Mouse (Mus musculus): ENCODE results near the gene Bsx.

The Bsx gene

GRCm38 (mm10) chr9:40873556-40874470 is at the start of gene Bsx:
Gene Bsx, plus strand, starts transcription at chr9:40874127.
- no peak for DNase-seq

GRCm38 (mm10) chr9:40825601-40826000 is 48.3 kb upstream of the Bsx start:
- DNase-seq: no peak

DNA sequence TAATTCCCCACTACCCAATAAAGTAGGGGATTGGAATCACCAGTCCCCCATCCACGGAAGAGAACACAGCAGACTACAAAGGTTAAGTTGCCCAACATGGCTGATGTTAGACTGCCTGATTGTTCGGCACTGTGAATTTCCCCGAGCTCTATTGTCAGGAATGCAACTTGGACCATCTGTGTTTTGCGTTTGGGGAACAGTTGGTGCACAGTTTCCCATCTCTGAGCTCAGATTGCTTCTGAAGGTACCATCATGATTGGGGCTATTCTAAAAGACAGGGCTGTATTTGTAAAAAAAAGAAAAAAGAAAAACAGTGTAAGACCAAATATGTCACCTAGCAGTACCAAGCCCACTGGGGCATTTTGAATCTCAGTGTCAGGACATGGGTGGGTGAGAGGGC is 46.6 kb upstream of the Bsx start:
- no peak for DNase-seq

DNA sequence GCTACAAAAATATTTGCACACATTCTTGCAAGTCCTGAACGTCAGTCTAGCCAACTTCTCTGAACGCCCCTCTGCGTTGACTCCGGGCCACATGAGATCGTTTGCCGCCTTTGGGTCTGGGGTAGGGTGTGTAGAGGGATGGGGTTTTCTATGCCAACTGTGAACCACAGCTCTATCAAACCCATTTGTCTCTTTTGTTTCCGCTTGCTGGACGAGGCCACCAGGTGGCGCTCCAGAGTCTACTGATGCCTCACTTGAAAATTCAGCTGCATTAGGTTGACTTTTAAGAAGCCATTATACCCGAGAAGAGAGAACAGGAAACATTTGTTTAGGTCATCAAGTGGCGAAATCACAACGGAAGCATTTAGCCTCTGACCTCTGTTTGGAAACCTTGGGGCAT is 39.4 kb upstream of the Bsx start:
- DNase-seq: peak; percentile 62

DNA sequence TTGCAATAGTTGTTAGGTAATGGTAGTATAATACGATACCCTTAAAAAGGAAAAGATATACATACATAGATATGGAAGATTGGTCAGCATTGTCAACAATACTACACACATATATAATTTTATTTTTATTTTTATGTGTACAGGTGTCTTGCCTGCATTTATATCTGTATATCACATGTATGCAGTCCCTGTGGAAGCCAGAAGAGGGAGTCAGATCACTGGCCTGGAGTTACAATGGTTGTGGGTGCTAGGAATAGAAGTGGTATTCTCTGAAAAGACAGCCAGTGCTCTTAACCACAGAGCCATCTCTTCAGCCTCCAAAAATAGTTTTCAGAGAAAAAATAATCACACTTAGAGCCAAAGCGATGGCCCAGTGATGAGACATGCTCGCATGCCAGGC is 37.2 kb upstream of the Bsx start:
- no peak for DNase-seq

GRCm38 (mm10) chr9:40839662-40840061 is 34.3 kb upstream of the Bsx start:
- no peak for DNase-seq

GRCm38 (mm10) chr9:40851515-40851914 is 22.4 kb upstream of the Bsx start:
- no peak for DNase-seq

GRCm38 (mm10) chr9:40858461-40859160 is 15.3 kb upstream of the Bsx start:
- DNase-seq: no peak

- no peak for DNase-seq
Measured at GRCm38 (mm10) chr9:40859196-40859595, 14.7 kb upstream of the Bsx start.

DNA sequence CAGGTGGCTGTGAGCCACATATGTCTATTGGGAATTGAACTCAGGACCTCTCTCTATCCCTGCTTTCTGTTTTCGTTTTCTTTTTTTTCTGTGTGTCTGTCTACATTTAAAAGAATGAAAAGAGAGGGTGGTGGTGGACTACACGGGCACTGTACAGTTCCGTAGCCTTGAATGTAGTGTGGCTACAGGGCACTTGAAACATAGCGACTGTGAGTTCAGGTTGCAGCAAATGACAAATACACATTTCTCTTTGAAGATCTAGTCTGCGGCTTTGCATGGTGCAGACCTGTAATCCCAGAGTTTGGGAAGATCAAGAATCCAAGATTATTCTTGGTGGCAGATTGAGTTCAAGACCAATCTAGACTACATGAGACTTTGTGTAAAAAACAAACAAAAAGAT is 3.6 kb upstream of the Bsx start:
- no peak for DNase-seq

- DNase-seq: no peak
Measured at GRCm38 (mm10) chr9:40871369-40872155, 2.4 kb upstream of the Bsx start.

GRCm38 (mm10) chr9:40872156-40872478 is 1.8 kb upstream of the Bsx start:
- no peak for DNase-seq

- no peak for DNase-seq
Measured at GRCm38 (mm10) chr9:40874961-40875360, 1.0 kb downstream of the Bsx start.

- DNase-seq: no peak
Measured at GRCm38 (mm10) chr9:40875431-40875830, 1.5 kb downstream of the Bsx start.

DNA sequence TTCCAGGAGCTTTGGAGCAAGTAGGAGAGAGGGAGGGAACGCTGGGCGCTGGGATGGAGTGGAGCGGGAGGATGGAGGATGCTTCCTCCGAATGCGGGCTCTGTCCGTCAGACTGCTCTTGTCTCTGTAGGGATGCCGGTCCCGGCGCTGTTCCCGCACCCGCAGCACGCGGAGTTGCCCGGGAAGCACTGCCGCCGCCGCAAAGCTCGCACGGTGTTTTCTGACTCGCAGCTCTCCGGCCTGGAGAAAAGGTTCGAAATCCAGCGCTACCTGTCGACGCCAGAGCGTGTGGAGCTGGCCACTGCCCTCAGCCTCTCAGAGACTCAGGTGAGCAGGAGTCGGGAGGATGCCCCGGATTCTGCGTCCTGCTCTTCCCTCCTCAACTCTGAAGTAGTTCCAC is 2.2 kb downstream of the Bsx start:
- DNase-seq: no peak

DNA sequence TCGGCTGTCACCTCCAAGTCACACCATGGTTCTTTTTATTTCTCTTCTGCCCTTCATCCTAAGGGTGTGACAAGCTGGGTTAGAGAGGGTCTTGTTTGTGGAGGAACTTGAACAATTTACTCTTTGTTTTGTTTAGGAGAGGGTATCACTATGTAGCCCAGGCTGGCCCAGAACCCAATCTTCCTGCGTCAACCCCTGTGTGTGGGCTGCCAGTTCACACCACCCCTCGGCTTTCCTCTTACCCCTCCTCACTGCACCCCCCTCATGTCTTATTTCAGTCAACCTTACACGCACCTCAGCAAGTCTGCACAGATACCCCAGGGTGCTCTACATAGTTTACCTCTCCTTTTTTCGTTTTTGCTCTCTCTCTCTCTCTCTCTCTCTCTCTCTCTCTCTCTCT is 2.8 kb downstream of the Bsx start:
- DNase-seq: no peak

GRCm38 (mm10) chr9:40877146-40877880 is 3.4 kb downstream of the Bsx start:
- no peak for DNase-seq

GRCm38 (mm10) chr9:40877881-40878235 is 3.9 kb downstream of the Bsx start:
- DNase-seq: no peak

GRCm38 (mm10) chr9:40878291-40878945 is 4.5 kb downstream of the Bsx start:
- DNase-seq: no peak

GRCm38 (mm10) chr9:40878998-40879397 is 5.1 kb downstream of the Bsx start:
- no peak for DNase-seq

DNA sequence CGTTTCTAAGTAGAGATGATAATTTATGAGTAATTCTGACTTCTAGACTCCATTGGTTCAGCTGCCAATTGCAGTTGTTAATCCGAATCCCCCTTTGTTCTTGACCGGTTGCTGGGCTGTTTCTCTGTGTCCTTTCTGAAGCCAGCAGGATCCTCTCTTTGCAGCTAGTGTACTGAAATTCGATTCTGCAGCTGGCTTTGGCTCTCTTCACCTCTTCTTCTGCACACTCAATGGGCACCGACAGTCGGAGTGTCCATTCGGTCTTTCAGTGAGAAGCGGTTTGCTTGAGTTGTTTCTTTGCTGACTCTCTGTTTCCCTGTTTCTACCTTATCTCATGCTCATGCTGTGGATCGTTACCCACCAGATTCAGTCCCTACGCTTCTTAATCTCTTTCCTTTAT is 11.7 kb downstream of the Bsx start:
- DNase-seq: no peak

GRCm38 (mm10) chr9:40889389-40889788 is 15.5 kb downstream of the Bsx start:
- no peak for DNase-seq

Data from right cerebral cortex, postnatal 25 days (tissue).